Mouse (Mus musculus) lung, adult 2 months (tissue): ENCODE data around the gene Il18rap. TPM values are rescaled to one million over a fixed set of nuclear protein-coding genes. Genes with fewer than 3 reads are reported as not detected.
A peak's percentile ranks its signal among the peaks of the same experiment; 100 is the strongest.

Experiments used
- DNase-seq: peaks from one replicate; pipeline ENCODE4 v3.0.0; 2022
- H3K4me1 ChIP-seq: fragments of 200-500 bp; 2 replicates; pipeline ENCODE4 v1.6.1; 2011; ENCODE audit warnings: low read length; ENCODE audit not compliant: control insufficient read depth, insufficient read depth
- H3K4me3 ChIP-seq: fragments of 200-500 bp; replicated peaks from 2 replicates; pipeline ENCODE3; 2011; ENCODE audit warnings: low read depth, mild to moderate bottlenecking, control low read depth, low read length; ENCODE audit errors: extremely low read depth
- CTCF ChIP-seq: fragments of 200-500 bp; IDR thresholded peaks from 2 replicates; pipeline ENCODE4 v1.5.1; 2011; ENCODE audit warnings: mild to moderate bottlenecking, low read length, control low read depth; ENCODE audit not compliant: insufficient read depth
- POLR2A ChIP-seq: fragments of 200-500 bp; IDR thresholded peaks from 2 replicates; pipeline ENCODE4 v1.6.1; 2011; ENCODE audit warnings: low read depth, mild to moderate bottlenecking, control low read depth, low read length, borderline replicate concordance; ENCODE audit errors: extremely low read depth
- WGBS: fragments of 180-500 bp; shearing (Covaris S2); methylation state at CpG from one replicate; pipeline ENCODE4 v1.1.7; 2018; 5-methylcytosine and 5-hydroxymethylcytosine counted together
- polyA plus RNA-seq: library from polyadenylated mRNA; depleted of rRNA; stranded (reverse); fragments of >200 nt; gene quantifications from 2 replicates; pipeline ENCODE4 v1.2.3, GENCODE M21; 2012; rRNA removed

Il18rap gene
- 1.0 and 1.4 TPM in 2 replicates for polyA plus RNA-seq

- no peak for DNase-seq
- no peaks in the 10 kb centered on the region; the same call in 1 of the 2 replicates for H3K4me1 ChIP-seq
- WGBS: 42% methylated on average over 9 of the region's 9 CpGs
- H3K4me3 ChIP-seq: no peak within 1 kb of the TSS
- TF ChIP-seq POLR2A (no peak), CTCF (no peak)
These were observed at the start of gene Il18rap for GRCm38 (mm10) chr1:40514851-40515585. Il18rap (plus strand) TSS chr1:40515362.

GRCm38 (mm10) chr1:40465477-40466430 is 49.4 kb upstream of the Il18rap start, which contains the start of gene Il18r1:
Il18r1 (plus strand) TSS chr1:40465552.
- peak; percentile 76 for DNase-seq
- Histone ChIP-seq H3K4me3 (peak within 1 kb of the TSS; percentile 76), H3K4me1 (no peaks in the 10 kb centered on the region; the same call in 1 of the 2 replicates)
- TF ChIP-seq CTCF (0 out of 2 replicates have a peak, but pooled peaks have one; percentile 33), POLR2A (peak; percentile 58; the same call in 1 of the 2 replicates)
- WGBS: 24% methylated on average over 20 of the region's 20 CpGs

DNA sequence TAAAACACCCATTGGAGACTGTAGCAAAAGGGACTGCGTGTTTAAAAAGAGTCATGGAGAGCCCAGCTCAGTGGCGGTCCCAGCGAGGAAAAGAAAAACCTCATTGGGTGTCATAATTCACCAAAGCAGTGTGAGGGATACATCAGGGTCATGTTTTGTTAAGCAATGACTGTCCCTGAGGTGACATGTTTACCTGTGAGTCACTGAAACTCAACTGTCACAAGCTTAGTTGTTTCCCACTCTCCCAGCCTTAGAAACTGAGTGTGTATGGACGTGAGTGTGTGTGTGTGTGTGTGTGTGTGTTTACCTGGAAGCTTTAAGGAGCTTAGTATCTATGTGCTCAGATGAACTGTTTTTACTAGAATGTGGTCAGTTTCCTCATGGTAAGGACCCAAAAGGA is 47.9 kb upstream of the Il18rap start:
- no peak for DNase-seq
- 74% methylated on average over 4 of the region's 4 CpGs for WGBS
- H3K4me3 ChIP-seq: no peak overlapping the region
- no peak for TF ChIP-seq POLR2A
- no peak for TF ChIP-seq CTCF
- H3K4me1 ChIP-seq: no peaks in the 10 kb centered on the region; the same call in 1 of the 2 replicates

DNA sequence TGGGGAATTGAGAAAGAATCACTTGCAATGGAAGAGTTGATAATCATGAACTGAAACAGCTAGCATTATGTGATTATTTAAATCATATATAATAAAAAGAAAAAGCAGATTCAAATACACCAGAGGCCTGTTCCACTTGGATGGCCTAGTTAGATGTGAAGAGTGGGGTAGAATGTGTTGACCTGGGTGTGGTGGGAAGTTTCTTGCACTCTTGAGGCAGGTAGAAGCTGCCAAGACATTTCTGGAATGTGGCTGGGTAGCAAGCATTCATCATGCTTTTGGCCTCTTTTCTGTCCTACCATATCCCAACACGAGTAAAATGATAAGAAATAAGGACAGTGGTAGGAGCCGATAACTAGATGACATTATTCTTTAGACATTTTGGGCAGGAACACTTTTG is 46.4 kb upstream of the Il18rap start:
- DNase-seq: no peak
- H3K4me1 ChIP-seq: no peaks in the 10 kb centered on the region; the same call in 1 of the 2 replicates
- TF ChIP-seq POLR2A (no peak), CTCF (no peak)
- no peak overlapping the region for H3K4me3 ChIP-seq
- WGBS: 49% methylated on average over 2 of the region's 2 CpGs

DNA sequence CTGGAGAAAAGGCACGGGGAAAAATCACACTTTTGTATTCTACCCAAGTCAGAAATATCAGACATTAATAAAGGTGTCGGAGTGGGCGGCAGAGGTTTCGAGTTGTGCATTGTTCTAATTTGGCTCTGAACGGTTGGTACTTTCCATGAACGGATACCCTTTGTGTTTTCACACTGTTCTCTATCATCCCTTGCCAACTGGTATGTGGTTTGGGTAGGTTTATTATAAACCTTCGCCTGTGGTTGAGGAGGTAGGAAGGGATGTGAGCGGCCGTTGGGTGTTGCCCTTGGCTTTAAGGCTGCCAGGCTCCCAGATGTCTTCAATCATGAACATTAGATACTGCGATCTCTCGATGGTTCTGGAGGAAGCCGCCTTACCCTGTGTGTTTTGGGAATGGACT is 45.3 kb upstream of the Il18rap start:
- H3K4me3 ChIP-seq: no peak overlapping the region
- TF ChIP-seq CTCF: no peak
- TF ChIP-seq POLR2A: no peak
- DNase-seq: no peak
- H3K4me1 ChIP-seq: peaks cover 3% of the 10 kb centered on the region; the same call in 1 of the 2 replicates
- 70% methylated on average over 12 of the region's 12 CpGs for WGBS

DNA sequence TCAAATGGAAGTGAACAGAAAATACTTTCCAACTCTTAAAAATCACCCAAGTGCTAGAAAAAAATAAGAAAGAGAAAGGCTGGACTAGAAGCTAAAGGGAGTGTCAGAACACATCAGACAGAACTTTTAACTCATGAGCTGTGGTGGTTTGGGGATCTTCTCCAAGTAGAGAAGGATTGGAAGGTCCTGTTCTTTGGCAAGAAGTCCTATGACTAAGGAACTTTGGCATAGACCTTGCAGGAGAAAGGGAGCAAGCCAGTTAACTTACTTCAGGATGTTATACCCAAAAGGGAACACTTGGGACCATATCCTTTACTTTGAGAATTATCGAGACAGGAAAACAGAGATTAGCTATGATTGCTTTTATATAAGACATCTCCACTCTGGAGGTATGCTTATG is 42.8 kb upstream of the Il18rap start:
- peaks cover 3% of the 10 kb centered on the region; the same call in 1 of the 2 replicates for H3K4me1 ChIP-seq
- H3K4me3 ChIP-seq: no peak overlapping the region
- no peak for DNase-seq
- WGBS: 85% methylated on average over 1 of the region's 1 CpGs
- no peak for TF ChIP-seq CTCF
- no peak for TF ChIP-seq POLR2A

DNA sequence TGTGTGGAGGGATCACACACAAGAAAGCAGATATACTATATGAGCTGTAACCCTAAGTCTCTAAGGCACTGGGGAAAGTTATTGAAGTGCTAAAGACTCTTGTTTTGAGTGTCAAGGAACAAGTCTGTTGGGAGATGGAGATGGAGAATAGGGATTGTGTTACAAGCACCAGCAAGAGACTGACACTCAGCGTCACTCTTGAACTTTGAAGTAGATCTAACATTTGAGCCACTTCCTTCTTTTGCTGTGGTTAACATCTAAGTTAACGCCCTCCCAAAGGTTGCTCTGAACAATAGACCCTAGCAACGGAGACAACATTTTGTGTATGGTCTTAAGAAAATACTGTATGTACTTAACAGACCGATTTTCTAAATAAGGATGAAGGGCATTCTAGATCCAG is 41.5 kb upstream of the Il18rap start:
- Histone ChIP-seq H3K4me1 (peaks cover 3% of the 10 kb centered on the region; the same call in 1 of the 2 replicates), H3K4me3 (no peak overlapping the region)
- WGBS: 54% methylated on average over 4 of the region's 4 CpGs
- TF ChIP-seq POLR2A: no peak
- no peak for TF ChIP-seq CTCF
- no peak for DNase-seq

GRCm38 (mm10) chr1:40474336-40474735 is 40.8 kb upstream of the Il18rap start:
- TF ChIP-seq CTCF (no peak), POLR2A (no peak)
- Histone ChIP-seq H3K4me1 (peaks cover 3% of the 10 kb centered on the region; the same call in 1 of the 2 replicates), H3K4me3 (no peak overlapping the region)
- 65% methylated on average over 5 of the region's 5 CpGs for WGBS
- no peak for DNase-seq

DNA sequence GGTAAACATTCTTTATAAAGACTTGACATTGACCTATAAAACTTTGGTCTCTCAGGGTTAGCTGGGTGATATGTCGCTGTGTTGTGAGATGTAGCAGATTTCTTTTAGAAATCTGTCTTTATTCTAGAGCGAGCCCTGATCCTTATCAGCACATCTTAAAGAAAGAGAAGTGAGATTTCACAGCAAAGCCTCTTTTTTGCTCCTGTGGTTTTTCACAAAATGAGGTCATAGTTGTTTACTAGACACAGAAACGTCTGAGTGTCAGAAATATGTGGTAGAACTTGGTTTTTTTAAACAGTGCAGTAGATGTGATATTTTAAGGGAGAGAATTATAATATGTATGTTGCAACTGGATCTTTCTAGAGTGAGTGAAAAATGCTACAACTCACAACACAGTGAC is 39.5 kb upstream of the Il18rap start:
- no peak for DNase-seq
- Histone ChIP-seq H3K4me1 (peaks cover 3% of the 10 kb centered on the region; the same call in 1 of the 2 replicates), H3K4me3 (no peak overlapping the region)
- 42% methylated on average over 3 of the region's 3 CpGs for WGBS
- TF ChIP-seq POLR2A (no peak), CTCF (no peak)
